Mouse (Mus musculus) cerebellum, adult 18-20 months (tissue): ENCODE measurements around the gene Lrrn3.

Experiments used
- DNase-seq, 2 experiments: peaks; one replicate each; pipeline ENCODE4 v3.0.0; 2021

Gene Lrrn3

GRCm38 (mm10) chr12:41428806-41429205 is 57.4 kb downstream of the Lrrn3 start:
- DNase-seq = no peak

- peak; percentile 45 to 66 for DNase-seq
Measured at GRCm38 (mm10) chr12:41427464-41427863, 58.8 kb downstream of the Lrrn3 start.

GRCm38 (mm10) chr12:41425101-41425679 is 61.0 kb downstream of the Lrrn3 start:
- DNase-seq = no peak

GRCm38 (mm10) chr12:41417961-41418360 is 68.3 kb downstream of the Lrrn3 start:
- DNase-seq = no peak

GRCm38 (mm10) chr12:41417099-41417498 is 69.1 kb downstream of the Lrrn3 start:
- no peak for DNase-seq

- DNase-seq = no peak
Measured at GRCm38 (mm10) chr12:41416635-41417034, 69.6 kb downstream of the Lrrn3 start.

GRCm38 (mm10) chr12:41409431-41409830 is 76.8 kb downstream of the Lrrn3 start:
- no peak for DNase-seq

- no peak for DNase-seq
Measured at GRCm38 (mm10) chr12:41401923-41402322, 84.3 kb downstream of the Lrrn3 start.
